Mouse (Mus musculus) adrenal gland, adult (tissue): Measurements from ENCODE around the gene Usp50.

Experiments used
- DNase-seq, 2 experiments: peaks; one replicate each; pipeline ENCODE4 v3.0.0; 2022 to 2023; ENCODE audit warnings: low spot score in 1 of 2; ENCODE audit not compliant: inconsistent age in 2 of 2

The Usp50 gene

GRCm38 (mm10) chr2:126668621-126669252 is 114.5 kb downstream of the Usp50 start:
- DNase-seq, result no peak

GRCm38 (mm10) chr2:126665984-126666383 is 117.3 kb downstream of the Usp50 start:
- DNase-seq, result no peak

GRCm38 (mm10) chr2:126663481-126663880 is 119.8 kb downstream of the Usp50 start:
- DNase-seq, result peak in 1 of 2 experiments; percentile 60
